Mouse (Mus musculus): ENCODE data around the gene Lamp3.
"Not testable (repeated sequence)": the region's sequence is repeated elsewhere in the genome, so short reads cannot be mapped to it uniquely, and the experiment has no call there.

Gene Lamp3

GRCm38 (mm10) chr16:19706216-19706615, at the start of gene Lamp3:
Gene Lamp3 (minus strand): TSS chr16:19706375.
- DNase-seq, result no peak

GRCm38 (mm10) chr16:19732896-19733295, 26.7 kb upstream of the Lamp3 start:
- no peak for DNase-seq

DNA sequence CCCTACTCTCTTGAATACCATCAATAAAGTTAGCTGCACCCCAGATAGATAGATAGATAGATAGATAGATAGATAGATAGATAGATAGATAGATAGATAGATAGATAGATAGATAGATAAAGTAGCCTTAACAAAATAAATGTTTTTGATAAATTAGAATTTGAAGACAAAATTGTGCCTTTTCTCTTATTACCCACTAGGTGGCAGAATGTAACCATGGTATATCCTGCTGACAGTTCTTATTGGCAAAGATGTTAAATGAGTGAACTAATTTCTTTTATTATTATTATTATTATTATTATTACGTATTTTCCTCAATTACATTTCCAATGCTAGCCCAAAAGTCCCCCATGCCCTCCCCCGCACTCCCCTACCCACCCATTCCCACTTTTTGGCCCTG, 18.0 kb upstream of the Lamp3 start:
- not testable (repeated sequence) for DNase-seq

DNA sequence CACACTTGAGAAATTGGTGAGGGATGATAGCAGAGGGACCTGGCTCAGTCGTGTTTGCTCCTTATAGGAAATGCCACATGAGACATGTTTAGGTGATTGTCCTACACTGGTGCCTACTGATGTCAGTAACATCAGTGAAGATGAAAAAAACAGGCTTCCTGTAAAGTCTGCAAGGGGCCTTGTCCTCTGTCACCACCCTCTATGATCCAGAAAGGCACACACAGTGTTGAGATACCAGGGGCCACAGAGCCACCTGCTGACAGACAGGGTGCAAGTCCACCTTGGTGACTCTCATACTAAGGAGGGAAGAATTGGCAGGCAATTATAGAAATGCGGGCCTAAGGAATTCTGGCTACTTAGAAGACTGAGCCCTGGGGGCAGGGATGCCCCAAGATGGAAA, 14.8 kb upstream of the Lamp3 start:
- DNase-seq, result no peak

DNA sequence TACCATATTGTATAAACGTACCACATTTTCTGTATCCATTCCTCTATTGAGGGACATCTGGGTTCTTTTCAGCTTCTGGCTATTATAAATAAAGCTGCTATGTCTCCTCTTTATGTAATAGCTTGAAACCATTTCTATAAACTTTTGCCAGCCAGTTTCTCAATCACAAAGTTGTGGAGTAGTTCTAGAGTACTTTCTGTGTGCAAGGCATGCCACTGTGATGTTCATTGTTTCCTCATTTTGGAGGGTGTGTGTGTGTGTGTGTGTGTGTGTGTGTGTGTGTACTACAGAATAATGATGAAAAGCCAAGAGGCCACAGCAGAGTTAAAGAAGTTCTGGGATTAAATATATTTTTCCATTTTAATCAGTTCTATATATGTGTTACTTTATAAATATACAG, 1.2 kb upstream of the Lamp3 start:
- no peak for DNase-seq

GRCm38 (mm10) chr16:19699207-19699606, 7.0 kb downstream of the Lamp3 start:
- no peak for DNase-seq

DNA sequence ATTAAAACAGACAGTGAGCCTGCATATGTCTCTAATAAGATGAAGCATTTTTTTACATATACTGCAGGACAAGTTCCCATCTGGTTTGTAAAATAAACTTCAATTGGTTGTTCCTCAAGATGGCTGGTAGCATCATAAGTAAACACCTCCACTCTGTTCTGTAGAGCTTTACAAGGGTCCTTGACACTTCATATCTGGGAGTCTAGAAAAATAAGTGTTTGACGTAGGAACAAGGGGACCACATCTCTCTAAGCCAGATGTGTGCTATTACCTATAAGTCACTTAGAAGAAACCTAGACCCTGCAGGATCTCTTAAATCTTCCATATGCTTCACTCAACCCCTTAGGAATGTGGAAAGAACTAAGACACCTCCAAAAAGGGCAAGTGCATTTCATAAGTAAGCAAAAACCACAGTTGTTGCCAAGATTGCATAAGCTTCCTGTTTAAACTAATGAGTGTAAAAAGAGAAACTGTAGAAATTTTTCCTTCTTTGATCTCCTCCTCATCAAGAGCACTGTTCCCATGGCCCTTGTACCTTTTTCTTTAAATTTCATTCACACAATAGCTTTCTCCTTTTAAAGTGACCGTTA, 35.3 kb downstream of the Lamp3 start:
- DNase-seq, result no peak

DNA sequence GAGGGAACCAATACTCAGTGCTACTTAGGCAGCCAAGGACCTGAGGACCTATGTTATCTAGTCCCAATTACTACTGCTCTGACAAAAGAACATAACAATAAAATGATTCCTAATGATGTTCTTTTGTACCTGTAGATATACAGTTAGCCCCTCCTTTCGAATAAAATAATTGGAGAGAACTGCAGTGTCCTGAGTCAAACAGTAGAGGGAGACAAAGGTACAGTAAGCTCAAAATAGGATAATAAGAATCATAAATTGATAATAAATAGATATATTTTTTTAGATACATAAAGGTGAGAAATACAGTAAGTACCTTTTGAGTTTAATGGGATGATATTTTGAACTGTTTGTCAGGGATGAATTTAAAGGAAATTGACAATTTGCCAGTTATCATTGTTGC, 39.9 kb downstream of the Lamp3 start:
- no peak for DNase-seq

- DNase-seq, result no peak
These were observed 76.4 kb downstream of the Lamp3 start, which contains the start of gene Olfr171 for GRCm38 (mm10) chr16:19629816-19630215. Gene Olfr171 (minus strand): TSS chr16:19629916.

GRCm38 (mm10) chr16:19611782-19612181, 94.4 kb downstream of the Lamp3 start, which contains the start of gene Olfr170:
Gene Olfr170 (minus strand): TSS chr16:19611882.
- not testable (repeated sequence) for DNase-seq

Data from cerebellum, postnatal 14 days (tissue).